Mouse (Mus musculus) hindbrain, postnatal 0 days (tissue): ENCODE results near the gene Rell1. TPM values are rescaled to one million over a fixed set of nuclear protein-coding genes. Genes with fewer than 3 reads are reported as not detected.
"Not testable (repeated sequence)": the region's sequence is repeated elsewhere in the genome, so short reads cannot be mapped to it uniquely, and the experiment has no call there.

Experiments
- ATAC-seq: fragments of 200-750 bp; cut with Nextera tagmentation; 2 replicates; pipeline ENCODE4 v1.8.0; 2017; ENCODE audit warnings: mild to moderate bottlenecking, moderate TSS enrichment, moderate library complexity
- DNase-seq: peaks from one replicate; pipeline ENCODE4 v3.0.0-alpha.2; 2015; ENCODE audit warnings: low spot score
- H3K27ac ChIP-seq: fragments of 300-500 bp; sonication (generic); 2 replicates; pipeline ENCODE4 v1.5.1; 2014; ENCODE audit warnings: mild to moderate bottlenecking
- H3K27me3 ChIP-seq: fragments of 300-500 bp; sonication (generic); 2 replicates; pipeline ENCODE4 v1.6.1; 2014; ENCODE audit warnings: low read length, mixed read lengths; ENCODE audit not compliant: insufficient read depth
- H3K36me3 ChIP-seq: fragments of 300-500 bp; sonication (generic); 2 replicates; pipeline ENCODE4 v1.6.1; 2014; ENCODE audit warnings: low read length, mixed read lengths; ENCODE audit not compliant: insufficient read depth
- H3K4me1 ChIP-seq: fragments of 300-500 bp; sonication (generic); 2 replicates; pipeline ENCODE4 v1.6.1; 2014; ENCODE audit warnings: antibody characterized with exemption, low read length, mixed read lengths; ENCODE audit not compliant: insufficient read depth
- H3K4me2 ChIP-seq: fragments of 300-500 bp; sonication (generic); 2 replicates; pipeline ENCODE4 v1.6.1; 2014; ENCODE audit warnings: low read depth, mild to moderate bottlenecking, low read length, moderate library complexity, mixed read lengths
- H3K4me3 ChIP-seq: fragments of 300-500 bp; sonication (generic); 2 replicates; pipeline ENCODE4 v1.5.1; 2014; ENCODE audit warnings: low read length
- H3K9ac ChIP-seq: fragments of 300-500 bp; sonication (generic); replicated peaks from 2 replicates; pipeline ENCODE4 v1.6.1; 2014; ENCODE audit warnings: mild to moderate bottlenecking, low read length, moderate library complexity, mixed read lengths
- H3K9me3 ChIP-seq: fragments of 300-500 bp; sonication (generic); 2 replicates; pipeline ENCODE4 v1.6.1; 2016; ENCODE audit warnings: low read length, mixed read lengths
- CTCF ChIP-seq: IDR thresholded peaks from 2 replicates; pipeline ENCODE4 v1.5.1; 2016; ENCODE audit warnings: antibody characterized with exemption, control low read depth, low read depth
- WGBS: fragments of 180-500 bp; shearing (Covaris S2); extraction: QIAGEN DNeasy Blood & Tissue Kit; methylation state at CpG from one replicate; pipeline ENCODE4 v1.1.7; 2014; 5-methylcytosine and 5-hydroxymethylcytosine counted together
- polyA plus RNA-seq: library from polyadenylated mRNA; unstranded; fragments of >200 nt; fragmentation: Nextera tagmentation; extraction: Ambion mirVana; gene quantifications from 2 replicates; pipeline ENCODE4 v1.2.1, GENCODE M21; 2015
- total RNA-seq: library from RNA; depleted of rRNA; stranded (reverse); fragments of >200 nt; gene quantifications from 2 replicates; pipeline ENCODE4 v1.2.3, GENCODE M21; 2014

The Rell1 gene
- total and polyA plus RNA-seq, 2 experiments from 2014 or later, result 2.5 to 7.6 TPM

- no peak overlapping the region for H3K4me2 ChIP-seq
- no peak overlapping the region for H3K9ac ChIP-seq
- no peaks in the 10 kb centered on the region for H3K4me1 ChIP-seq
- TF ChIP-seq CTCF, result no peak
- no peaks in the 10 kb centered on the region for H3K36me3 ChIP-seq
- H3K9me3 ChIP-seq, result no peaks in the 10 kb centered on the region
- no peak overlapping the region for H3K27ac ChIP-seq
- no peaks in the 10 kb centered on the region for H3K27me3 ChIP-seq
- 89% methylated on average over 3 of the region's 3 CpGs for WGBS
- ATAC-seq (no peak), DNase-seq (no peak)
- H3K4me3 ChIP-seq, result no peak overlapping the region
Measured at GRCm38 (mm10) chr5:63903329-63903728, 65.4 kb downstream of the Rell1 start.

GRCm38 (mm10) chr5:63897820-63898110 is 70.9 kb downstream of the Rell1 start:
- DNase-seq (no peak), ATAC-seq (no peak)
- H3K4me3 ChIP-seq, result no peak overlapping the region
- no peaks in the 10 kb centered on the region for H3K36me3 ChIP-seq
- H3K4me1 ChIP-seq, result no peaks in the 10 kb centered on the region
- no peak overlapping the region for H3K4me2 ChIP-seq
- 83% methylated on average over 3 of the region's 3 CpGs for WGBS
- H3K9me3 ChIP-seq, result no peaks in the 10 kb centered on the region
- no peak for TF ChIP-seq CTCF
- no peak overlapping the region for H3K9ac ChIP-seq
- H3K27ac ChIP-seq, result no peak overlapping the region
- no peaks in the 10 kb centered on the region for H3K27me3 ChIP-seq

DNA sequence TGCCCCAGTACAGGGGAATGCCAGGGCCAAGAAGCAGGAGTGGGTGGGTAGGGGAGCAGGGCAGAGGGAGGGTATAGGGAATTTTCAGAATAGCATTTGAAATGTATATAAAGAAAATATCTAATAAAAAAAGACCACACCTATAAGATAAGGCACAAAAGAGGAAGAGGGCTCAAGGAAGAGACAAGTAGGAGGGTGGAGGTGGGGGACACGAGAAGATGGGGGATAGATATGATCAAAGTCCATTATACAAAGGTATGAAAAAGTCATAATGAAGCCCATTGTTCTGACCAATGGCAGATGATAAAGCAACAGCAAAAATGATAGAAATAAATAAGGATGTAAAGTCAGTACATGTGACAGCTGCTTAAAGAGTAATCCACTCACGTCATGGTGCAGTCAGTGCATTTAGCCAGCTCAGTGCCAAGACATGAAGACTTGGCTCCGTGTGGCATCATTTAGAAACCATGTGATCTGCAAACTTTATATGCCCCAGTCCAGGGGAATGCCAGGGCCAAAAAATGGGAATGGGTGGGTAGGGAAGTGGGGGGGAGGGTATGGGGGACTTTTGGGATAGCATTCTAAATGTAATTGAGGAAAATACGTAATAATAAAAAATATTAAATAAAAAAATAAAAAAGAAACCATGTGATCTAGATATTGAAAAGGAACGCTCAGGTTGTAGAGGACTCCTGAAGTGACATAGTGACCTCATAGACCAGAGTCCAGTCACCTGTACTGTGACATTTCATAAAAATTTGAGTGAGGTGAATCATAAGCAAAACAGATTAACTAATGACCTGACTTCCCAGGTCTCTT is 71.5 kb downstream of the Rell1 start:
- not testable (repeated sequence) for H3K9ac ChIP-seq, DNase-seq, H3K9me3 ChIP-seq, H3K27ac ChIP-seq, H3K4me2 ChIP-seq, H3K36me3 ChIP-seq, H3K4me1 ChIP-seq, H3K4me3 ChIP-seq, ATAC-seq, H3K27me3 ChIP-seq
- WGBS, result 87% methylated on average over 5 of the region's 5 CpGs

DNA sequence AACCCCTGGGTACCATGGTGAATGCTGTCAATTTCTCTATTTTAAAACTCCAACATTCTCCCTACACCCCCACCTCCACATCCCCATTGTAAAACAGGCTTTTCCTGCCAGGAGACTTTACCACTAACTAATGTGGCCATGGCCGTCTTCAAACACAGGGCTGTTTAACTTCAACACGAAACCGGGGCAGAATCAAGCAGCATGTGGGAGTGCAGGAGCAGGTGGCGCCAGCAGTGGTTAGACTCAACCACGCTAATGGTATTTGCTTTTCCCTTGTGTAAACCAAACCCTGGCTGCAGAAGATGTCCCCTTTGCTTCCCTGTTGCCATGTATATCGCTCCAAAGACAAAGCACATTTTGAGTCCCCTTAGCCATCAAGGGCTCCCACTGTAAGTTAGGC is 76.8 kb downstream of the Rell1 start:
- Histone ChIP-seq H3K9me3 (no peaks in the 10 kb centered on the region), H3K4me2 (no peak overlapping the region), H3K36me3 (no peaks in the 10 kb centered on the region), H3K4me1 (no peaks in the 10 kb centered on the region), H3K9ac (no peak overlapping the region), H3K4me3 (no peak overlapping the region), H3K27ac (no peak overlapping the region), H3K27me3 (no peaks in the 10 kb centered on the region)
- DNase-seq (no peak), ATAC-seq (no peak)
- 82% methylated on average over 6 of the region's 6 CpGs for WGBS
- TF ChIP-seq CTCF, result no peak

DNA sequence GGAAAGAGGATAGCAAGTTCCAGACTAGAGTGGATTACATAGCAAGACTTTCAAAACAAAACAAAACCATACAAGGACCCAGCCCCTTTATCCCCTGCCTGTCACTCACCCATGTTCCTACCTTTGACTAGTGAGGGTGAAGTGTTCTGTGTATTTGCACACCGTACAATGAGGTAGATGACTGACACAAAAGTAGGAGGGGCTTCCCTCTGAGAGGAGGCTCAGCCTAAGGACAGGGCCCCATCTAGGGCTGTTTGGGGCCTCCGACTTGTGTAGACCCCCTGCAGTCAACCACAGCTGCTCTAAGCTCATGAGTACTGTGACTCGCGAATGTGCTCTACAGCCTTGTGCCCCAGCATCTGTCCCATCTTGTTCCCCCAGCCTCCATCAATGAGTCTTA is 77.5 kb downstream of the Rell1 start:
- 66% methylated on average over 4 of the region's 4 CpGs for WGBS
- H3K9ac ChIP-seq, result no peak overlapping the region
- no peak for DNase-seq
- no peak overlapping the region for H3K27ac ChIP-seq
- no peak overlapping the region for H3K4me2 ChIP-seq
- H3K27me3 ChIP-seq, result no peaks in the 10 kb centered on the region
- no peak for ATAC-seq
- no peaks in the 10 kb centered on the region for H3K4me1 ChIP-seq
- H3K4me3 ChIP-seq, result no peak overlapping the region
- H3K9me3 ChIP-seq, result no peaks in the 10 kb centered on the region
- TF ChIP-seq CTCF, result no peak
- H3K36me3 ChIP-seq, result no peaks in the 10 kb centered on the region

GRCm38 (mm10) chr5:63887111-63887510 is 81.6 kb downstream of the Rell1 start:
- Histone ChIP-seq H3K9ac (no peak overlapping the region), H3K36me3 (no peaks in the 10 kb centered on the region), H3K4me3 (no peak overlapping the region), H3K9me3 (no peaks in the 10 kb centered on the region), H3K4me1 (no peaks in the 10 kb centered on the region), H3K4me2 (no peak overlapping the region), H3K27me3 (no peaks in the 10 kb centered on the region), H3K27ac (no peak overlapping the region)
- no peak for TF ChIP-seq CTCF
- no peak for ATAC-seq
- no peak for DNase-seq
- 97% methylated on average over 4 of the region's 4 CpGs for WGBS

DNA sequence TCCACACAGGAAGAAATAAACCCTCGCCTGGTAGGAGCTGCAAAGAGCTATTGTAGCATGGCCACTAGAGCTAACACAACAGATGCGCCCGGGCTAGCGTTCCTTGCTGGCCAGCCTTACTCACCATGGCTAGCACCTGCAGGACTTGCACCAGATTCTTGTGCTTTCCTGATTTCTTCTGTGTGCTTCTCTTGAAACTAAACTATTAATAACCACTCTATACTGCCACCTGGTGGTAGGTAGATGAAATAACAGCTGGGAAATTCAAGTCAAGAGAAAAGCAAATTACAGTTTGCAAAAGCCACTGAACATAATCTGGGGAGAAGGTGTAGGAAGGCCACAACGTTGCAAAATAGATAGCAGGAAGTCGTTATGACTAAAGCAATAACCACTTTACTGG is 82.0 kb downstream of the Rell1 start:
- TF ChIP-seq CTCF, result peak; percentile 82
- Histone ChIP-seq H3K4me2 (no peak overlapping the region), H3K4me3 (no peak overlapping the region), H3K9ac (no peak overlapping the region), H3K36me3 (no peaks in the 10 kb centered on the region), H3K27me3 (no peaks in the 10 kb centered on the region), H3K4me1 (no peaks in the 10 kb centered on the region), H3K9me3 (no peaks in the 10 kb centered on the region), H3K27ac (no peak overlapping the region)
- DNase-seq, result peak; percentile 77
- ATAC-seq, result peak; percentile 40; the same call in 1 of the 2 replicates
- WGBS, result 34% methylated on average over 6 of the region's 6 CpGs
